Mouse (Mus musculus) MEL-GATA-1-ER (cell line): ENCODE measurements around the gene Slc2a4.
"Not testable (repeated sequence)": the region's sequence is repeated elsewhere in the genome, so short reads cannot be mapped to it uniquely, and the experiment has no call there.

Experiments
- DNase-seq: peaks from one replicate; pipeline ENCODE4 v3.0.0-alpha.2; 2012; ENCODE audit warnings: low read depth; ENCODE audit errors: extremely low read depth

Gene Slc2a4

DNA sequence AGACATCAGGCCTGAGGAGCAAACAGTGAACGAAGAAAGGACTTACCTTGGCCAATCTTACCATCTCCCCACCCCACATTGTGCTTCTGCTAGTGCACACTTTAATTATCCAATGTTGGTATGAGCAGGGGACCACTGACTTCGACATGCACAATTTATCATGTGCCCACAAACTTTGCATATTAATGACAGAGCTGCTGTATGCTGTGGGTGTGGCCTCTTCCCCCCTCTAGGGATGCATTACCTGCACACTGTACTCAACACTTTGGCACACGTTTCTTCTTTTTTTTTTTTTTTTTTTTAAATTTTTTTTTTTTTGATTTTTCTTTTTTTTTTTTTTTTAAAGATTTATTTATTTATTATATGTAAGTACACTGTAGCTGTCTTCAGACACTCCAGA, 22.8 kb upstream of the Slc2a4 start:
- DNase-seq, result no peak

GRCm38 (mm10) chr11:69970222-69970621, 22.2 kb upstream of the Slc2a4 start:
- DNase-seq, result no peak

DNA sequence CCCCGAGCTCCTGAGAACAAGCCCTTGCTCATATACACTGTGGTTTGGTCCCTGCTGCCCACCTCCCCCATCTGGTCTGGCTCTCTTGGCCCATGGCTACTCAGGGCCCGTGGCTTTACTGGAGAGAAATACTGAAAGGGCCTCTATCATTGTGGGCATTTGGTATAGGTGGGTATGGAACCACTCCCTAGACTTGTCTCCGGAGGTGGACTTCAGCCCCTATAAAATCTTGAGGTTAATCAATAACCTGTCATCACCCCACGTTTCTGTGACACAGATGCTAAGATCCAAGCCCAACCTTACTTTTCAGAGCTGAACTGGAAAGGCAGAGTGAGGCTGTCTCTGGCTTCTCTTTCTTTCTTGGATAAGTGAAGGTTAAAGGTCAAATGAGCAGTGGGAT, 20.8 kb upstream of the Slc2a4 start:
- no peak for DNase-seq

DNA sequence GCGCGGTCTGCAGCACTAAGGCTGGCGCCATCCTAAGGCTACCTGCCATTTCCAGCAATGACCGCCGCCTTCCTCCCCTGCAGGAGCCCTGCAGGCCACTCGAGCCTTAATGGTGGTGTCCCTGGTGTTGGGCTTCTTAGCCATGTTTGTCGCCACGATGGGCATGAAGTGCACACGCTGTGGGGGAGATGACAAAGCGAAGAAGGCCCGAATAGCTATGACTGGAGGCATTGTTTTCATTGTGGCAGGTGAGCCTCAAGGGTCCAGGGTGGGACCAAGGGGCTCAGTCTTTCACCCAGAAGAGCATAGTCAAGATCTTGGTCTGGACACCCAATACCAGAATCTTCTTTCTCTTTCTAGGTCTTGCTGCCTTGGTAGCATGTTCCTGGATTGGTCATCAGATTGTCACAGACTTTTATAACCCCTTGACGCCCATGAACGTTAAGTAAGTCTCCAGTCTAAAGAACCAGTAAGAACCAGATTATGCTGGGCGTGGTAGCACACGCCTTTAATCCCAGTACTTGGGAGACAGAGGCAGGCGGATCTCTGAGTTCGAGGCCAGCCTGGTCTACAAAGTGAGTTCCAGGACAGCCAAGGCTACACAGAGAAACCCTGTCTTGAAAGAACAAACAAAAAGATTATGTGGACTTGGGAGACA, 19.0 kb upstream of the Slc2a4 start:
- DNase-seq, result no peak

DNA sequence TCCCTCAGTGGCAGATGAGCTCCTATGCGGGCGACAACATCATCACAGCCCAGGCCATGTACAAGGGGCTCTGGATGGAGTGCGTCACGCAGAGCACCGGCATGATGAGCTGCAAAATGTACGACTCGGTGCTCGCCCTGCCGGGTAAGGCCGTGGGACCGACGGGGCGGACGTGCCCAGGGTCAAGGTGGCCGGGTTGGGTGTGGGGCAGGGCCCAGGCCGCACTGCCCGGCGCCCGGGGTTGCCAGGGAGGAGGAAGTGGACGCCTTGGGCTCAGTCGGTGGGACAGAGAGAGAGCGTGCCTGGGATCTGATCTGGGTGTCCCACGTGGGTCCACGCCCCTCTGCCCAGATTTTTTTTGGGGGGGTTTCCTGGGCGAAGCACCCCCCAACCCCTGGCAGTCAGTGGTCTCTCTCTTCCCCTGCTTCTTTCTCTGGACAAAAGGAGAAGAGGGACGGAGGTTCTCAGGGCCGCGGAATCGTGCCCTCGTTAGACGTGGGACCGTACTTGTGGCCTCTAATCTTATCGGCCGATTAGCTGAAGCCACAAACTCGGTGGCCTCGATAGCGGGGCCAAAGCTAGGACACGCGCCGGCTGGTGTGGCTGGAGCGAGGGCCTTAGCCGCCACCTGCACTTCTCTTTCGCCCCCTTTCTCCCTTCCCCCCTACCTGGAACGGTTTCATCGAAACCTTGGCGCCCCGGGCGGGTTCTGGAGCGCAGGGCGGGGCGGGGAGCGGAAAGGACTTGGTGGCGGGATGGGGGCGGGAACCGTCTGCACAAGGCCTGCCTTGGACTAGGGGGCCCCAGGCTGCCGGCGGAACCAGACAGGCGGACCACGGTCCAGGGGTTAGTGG, 18.2 kb upstream of the Slc2a4 start:
- no peak for DNase-seq

DNA sequence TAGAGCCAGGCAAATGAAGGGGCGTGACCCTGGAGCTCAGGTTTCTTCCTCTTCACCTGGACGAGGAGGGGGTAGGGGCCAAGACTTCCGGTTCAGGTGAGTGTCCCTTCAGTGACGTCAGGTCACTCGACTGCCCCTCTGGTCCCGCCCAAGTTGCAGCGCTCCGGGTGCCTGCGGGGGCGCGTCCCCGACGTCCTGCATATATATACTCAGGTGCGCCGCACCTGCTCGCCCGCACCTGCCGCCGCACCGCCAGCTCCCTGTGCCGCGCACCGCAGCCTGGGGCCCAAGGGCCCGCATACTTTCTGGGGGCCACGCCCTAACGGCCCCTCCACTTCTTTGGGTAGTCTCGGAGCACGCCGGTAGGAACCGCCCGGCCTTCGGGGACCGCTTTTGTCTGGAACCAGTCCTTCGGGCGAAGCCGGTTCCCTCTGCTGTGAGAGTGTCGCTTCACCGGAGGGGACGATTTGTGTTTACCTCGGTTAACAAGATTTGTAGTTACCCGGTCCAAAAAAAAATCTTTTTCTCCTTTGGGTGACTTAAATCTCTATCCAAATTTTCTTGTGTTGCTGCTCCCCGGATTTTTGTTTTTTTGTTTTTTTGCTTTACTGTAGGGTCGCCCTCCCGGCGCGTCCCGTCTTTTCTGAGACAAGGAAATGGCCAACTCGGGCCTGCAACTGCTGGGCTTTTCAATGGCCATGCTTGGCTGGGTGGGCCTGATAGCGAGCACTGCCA, 17.4 kb upstream of the Slc2a4 start:
- DNase-seq, result no peak

DNA sequence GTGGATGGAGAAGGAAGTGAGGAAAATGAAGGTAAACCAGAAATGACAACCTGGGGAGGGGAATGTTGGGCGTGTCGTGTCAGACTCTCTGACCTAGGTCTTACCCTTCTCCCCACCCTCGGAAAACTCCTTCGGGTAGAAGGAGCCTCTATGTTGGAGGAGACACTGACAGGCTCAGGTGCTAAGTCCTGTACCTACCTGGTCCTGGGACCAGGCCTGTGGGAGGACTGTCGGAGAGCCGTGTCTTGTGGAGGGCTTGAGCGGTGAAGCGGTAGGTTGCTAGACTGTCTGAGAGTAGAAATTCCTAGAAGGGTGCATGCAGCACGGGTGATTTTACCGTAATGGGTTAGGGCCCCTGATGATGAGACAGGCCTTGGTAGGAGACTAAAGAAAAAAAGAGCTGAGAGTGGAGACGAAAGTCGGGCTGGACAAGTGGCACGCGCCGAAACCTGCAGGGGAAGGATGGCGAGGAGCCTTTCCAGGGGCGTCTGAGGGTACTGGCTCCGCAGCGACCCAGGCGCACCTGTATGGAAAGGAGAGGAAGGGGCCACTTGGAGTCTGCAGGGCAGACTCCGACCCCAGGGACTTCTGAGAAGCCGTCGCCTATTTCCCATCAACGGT, 16.8 kb upstream of the Slc2a4 start, which contains the start of gene Cldn7:
Gene Cldn7, plus strand, starts transcription at position 130 of the 621 bp plus-strand sequence.
- no peak for DNase-seq

DNA sequence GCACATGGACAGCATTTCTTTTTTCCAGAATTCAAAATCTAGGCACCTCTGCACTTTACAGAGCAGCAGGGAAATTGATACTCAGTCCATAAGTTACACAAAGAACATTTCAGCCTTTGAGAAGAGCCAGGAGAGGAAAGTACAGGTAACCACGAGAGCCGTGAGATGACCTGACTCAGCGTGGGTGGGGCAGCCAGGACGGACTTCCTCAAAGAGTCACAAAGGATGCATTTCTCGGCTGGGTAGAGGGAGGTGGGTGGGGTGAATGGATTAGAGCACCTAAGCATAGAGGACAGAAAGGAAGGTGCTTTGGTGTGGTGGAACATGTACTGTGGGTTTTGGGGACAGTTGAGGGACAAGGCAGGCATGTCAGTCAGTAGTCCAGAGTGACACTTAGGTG, 13.9 kb upstream of the Slc2a4 start:
- DNase-seq, result no peak

GRCm38 (mm10) chr11:69960616-69961015, 12.6 kb upstream of the Slc2a4 start:
- DNase-seq, result no peak

GRCm38 (mm10) chr11:69956218-69956617, 8.2 kb upstream of the Slc2a4 start:
- no peak for DNase-seq

GRCm38 (mm10) chr11:69955618-69956017, 7.6 kb upstream of the Slc2a4 start:
- not testable (repeated sequence) for DNase-seq

DNA sequence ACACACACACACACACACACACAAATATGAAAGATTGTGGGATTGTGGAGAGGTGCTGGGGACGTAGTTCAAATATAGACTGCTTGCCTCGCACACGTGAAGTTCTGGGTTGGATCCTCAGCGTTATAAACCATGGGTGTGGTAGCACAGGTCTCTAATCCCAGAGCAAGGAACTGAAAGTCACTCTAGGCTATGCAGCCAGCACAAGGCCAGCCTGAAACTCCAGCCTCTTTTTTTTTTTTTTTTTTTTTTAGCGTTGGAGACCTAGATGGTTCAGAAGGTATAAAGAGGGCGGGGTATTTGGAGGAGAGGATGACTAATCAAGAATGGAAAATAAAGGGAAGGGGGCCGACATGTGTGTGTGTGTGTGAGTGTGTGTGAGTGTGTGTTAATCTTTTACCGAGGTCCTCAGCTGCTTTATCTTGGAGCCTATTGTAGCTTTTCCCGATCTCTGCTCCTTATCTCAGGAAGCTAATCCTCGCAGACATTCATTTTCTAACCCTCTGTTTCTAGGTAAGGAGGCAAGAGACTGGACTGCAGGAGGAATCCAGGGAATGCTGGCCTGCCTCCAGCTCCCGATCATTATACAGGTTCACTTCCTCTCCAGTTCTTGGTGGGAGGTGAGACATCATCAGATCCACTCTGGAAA, 5.4 kb upstream of the Slc2a4 start:
- no peak for DNase-seq

GRCm38 (mm10) chr11:69952274-69952673, 4.3 kb upstream of the Slc2a4 start:
- no peak for DNase-seq

DNA sequence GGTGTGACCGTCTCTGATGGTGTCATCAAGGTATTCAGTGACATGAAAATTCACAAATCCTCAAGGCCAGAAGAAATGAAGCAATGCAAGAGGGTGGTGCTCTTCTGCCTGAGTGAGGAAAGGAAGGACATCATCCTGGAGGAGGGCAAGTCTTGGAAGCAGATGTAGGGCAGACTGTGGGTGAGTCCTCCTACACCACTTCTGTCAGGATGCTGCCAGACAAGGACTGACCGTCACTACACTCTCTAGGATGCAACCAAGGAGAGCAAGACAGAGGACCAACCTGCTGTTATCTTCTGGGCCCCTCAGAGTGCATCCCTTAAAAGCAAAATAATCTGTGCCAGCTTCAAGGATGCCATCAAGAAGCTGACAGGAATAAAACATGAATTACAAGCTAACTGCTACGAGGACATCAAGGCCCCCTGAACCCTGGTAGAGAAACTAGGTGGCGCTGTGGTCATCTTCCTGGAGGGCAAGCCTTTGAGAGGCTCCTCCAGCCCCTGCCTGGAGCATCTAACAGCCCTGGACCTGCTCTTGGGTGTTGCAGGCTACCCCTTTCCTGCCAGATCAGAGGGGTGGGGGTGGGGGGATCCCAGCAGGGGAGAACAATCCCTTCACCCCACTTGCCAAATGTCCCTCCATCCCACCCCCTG, 2.9 kb upstream of the Slc2a4 start:
- no peak for DNase-seq

DNA sequence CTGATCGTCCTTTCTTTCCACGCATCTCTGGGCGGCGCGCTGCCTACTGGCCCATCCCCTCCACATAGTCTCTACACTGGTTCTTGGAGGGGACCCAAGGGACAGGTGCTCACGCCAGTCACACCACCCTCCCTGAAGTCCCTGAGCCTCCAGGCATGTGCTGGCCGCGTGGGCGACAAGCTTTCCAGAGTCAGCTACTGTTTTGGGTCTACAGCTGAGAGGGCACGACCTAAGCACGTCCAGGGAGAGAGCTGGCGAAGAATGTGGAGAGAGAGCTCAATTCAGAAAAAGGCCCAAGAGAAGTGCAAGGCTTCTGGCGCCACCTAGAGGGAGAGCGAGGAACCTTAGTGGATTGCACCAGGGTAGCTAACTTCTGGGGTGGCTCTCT, 769 bp upstream of the Slc2a4 start:
- peak; percentile 77 for DNase-seq

DNA sequence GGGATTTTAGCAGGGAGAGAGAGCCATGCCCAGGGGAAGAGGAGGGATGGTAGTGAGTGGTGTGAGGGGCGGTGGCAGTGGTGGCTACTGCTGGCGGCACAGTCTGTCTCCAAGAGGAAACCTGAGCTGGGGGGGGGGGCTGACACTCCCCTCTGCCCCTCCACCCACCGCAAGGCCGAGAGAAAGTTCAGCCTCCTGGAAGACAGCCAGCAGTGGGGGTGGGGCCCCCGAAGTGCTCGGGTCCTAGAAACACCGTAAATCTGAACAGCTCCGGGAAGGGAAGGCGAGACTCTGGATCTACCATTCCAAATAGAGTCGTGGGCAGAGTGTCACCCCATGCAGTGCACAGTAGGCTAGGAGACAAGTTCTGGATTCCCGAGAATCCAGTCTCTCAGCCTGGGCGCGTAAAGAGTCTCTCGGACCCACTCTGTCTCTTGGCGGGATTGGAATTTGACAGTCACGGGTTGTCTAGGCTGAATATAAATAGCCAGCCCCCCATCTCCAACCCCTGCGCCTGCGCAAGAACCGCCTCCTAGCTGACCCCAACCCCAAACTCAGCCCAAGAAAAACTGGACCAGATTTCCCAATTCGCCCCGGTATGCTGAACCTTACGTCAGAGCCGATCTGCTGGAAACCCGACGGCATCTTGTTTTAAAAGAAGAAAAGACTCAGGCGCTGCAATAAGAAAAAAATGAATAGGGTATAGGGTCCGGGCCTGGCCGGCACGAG, 487 bp downstream of the Slc2a4 start:
- no peak for DNase-seq

DNA sequence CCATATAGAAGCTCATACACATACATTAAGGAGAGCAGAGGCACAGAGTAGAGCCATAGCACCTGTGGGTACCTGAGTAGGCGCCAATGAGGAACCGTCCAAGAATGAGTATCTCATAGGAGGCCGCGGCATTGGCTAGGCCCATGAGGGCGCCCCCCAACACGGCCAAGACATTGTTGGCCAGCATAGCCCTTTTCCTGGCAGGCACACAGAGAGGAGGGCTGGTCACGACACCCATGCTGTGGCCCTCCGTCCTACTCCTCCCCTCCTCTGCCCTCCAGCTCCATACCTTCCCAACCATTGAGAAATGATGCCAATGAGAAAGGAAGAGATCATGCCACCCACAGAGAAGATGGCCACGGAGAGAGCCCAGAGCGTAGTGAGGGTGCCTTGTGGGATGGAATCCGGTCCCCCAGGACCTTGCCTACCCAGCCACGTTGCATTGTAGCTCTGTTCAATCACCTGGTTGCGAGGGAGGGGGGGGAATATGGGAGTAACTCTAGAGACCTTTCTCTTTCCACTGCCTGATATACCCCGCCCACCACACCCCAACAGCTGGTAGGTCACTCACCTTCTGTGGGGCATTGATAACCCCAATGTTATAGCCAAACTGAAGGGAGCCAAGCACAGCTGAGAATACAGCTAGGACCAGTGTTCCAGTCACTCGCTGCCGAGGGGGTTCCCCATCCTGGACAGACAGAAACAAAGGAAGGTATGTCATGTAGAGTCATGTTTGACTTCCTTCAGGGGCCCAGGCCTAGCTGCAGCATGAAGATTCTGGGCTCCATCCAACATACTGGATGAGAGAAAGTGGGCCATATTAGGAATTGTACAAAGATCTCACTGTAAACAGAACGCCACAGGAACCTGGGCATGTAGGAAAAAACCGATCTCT, 1.7 kb downstream of the Slc2a4 start:
- no peak for DNase-seq

GRCm38 (mm10) chr11:69945216-69945615, 2.8 kb downstream of the Slc2a4 start:
- no peak for DNase-seq

- DNase-seq, result no peak
Observed at GRCm38 (mm10) chr11:69940962-69941361, 7.0 kb downstream of the Slc2a4 start.
